Mouse (Mus musculus) cortical plate, adult 2 months (tissue): ENCODE measurements around the gene Lad1.

ENCODE experiments used
- CTCF ChIP-seq: fragments of 200-500 bp; IDR thresholded peaks from 2 replicates; pipeline ENCODE4 v1.5.1; 2011; ENCODE audit warnings: mild to moderate bottlenecking, control low read depth, low read length; ENCODE audit not compliant: insufficient read depth; ENCODE audit errors: extremely low read depth
- POLR2A ChIP-seq: fragments of 200-500 bp; IDR thresholded peaks from 2 replicates; pipeline ENCODE4 v1.6.1; 2011; ENCODE audit warnings: mild to moderate bottlenecking, low read length, control low read depth; ENCODE audit not compliant: insufficient read depth; ENCODE audit errors: extremely low read depth

- TF ChIP-seq CTCF (no peak), POLR2A (no peak)
Observed at GRCm38 (mm10) chr1:135872991-135873390, 54.6 kb downstream of the Lad1 start.
